Mouse (Mus musculus) brain, embryonic 14.5 days (tissue): ENCODE measurements around the gene Pkn1.

Experiments used
- CTCF ChIP-seq: fragments of 200-500 bp; IDR thresholded peaks from 2 replicates; pipeline ENCODE4 v1.5.1; 2012; ENCODE audit warnings: inconsistent platforms, mild to moderate bottlenecking, moderate library complexity, borderline replicate concordance; ENCODE audit not compliant: insufficient read depth, insufficient read length; ENCODE audit errors: extremely low read depth
- POLR2A ChIP-seq: fragments of 200-500 bp; IDR thresholded peaks from 2 replicates; pipeline ENCODE4 v1.6.1; 2012; ENCODE audit warnings: mild to moderate bottlenecking, inconsistent platforms, borderline replicate concordance; ENCODE audit not compliant: poor library complexity, insufficient read depth, insufficient read length, severe bottlenecking; ENCODE audit errors: extremely low read depth

DNA sequence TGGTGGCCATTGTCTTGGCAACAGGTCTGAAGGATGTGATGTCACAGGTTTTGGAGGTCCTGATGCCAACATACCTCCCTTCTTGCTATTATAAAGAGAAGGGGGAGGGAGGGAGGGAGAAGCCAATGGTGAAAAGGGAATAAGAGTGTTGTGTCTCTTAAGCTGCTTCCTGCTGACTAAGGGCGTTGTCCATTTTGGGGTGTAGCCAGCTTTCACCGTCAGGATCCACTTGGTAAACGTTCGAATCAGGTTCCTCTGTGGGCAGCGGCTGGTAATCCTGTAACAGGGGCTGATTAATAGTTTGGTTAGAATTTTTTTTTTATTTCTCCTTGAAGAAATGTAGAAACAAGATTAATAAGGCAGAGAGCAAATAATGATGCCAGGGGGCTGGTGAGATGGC, 59.3 kb downstream of the Pkn1 start:
- no peak for TF ChIP-seq CTCF
- no peak for TF ChIP-seq POLR2A
